Mouse (Mus musculus) ES-E14 (cell line): ENCODE results near the gene Hdgf.

Experiments
- CHD2 ChIP-seq: IDR thresholded peaks from 2 replicates; pipeline ENCODE4 v1.6.1; 2014; ENCODE audit warnings: mild to moderate bottlenecking, low read depth, low read length, inconsistent platforms
- HCFC1 ChIP-seq: IDR thresholded peaks from 2 replicates; pipeline ENCODE4 v1.6.1; 2012; ENCODE audit warnings: low read length, inconsistent platforms, borderline replicate concordance; ENCODE audit not compliant: insufficient read depth
- MAFK ChIP-seq: IDR thresholded peaks from 2 replicates; pipeline ENCODE4 v1.6.1; 2014; ENCODE audit warnings: mild to moderate bottlenecking, low read depth, low read length, inconsistent platforms; ENCODE audit not compliant: insufficient read depth
- ZC3H11A ChIP-seq: IDR thresholded peaks from 2 replicates; pipeline ENCODE4 v1.6.1; 2012; ENCODE audit warnings: low read depth, mild to moderate bottlenecking, inconsistent platforms, low read length, borderline replicate concordance
- ZNF384 ChIP-seq: IDR thresholded peaks from 2 replicates; pipeline ENCODE4 v1.6.1; 2012; ENCODE audit warnings: low read depth, low read length, inconsistent platforms

- TF ChIP-seq MAFK (no peak), CHD2 (no peak), HCFC1 (no peak), ZC3H11A (no peak), ZNF384 (no peak)
Measured at GRCm38 (mm10) chr3:87949266-87949954, 43.3 kb downstream of the Hdgf start.
